Mouse (Mus musculus): ENCODE measurements around the gene Misp.
A peak's percentile ranks its signal among the peaks of the same experiment; 100 is the strongest.

Gene Misp

DNA sequence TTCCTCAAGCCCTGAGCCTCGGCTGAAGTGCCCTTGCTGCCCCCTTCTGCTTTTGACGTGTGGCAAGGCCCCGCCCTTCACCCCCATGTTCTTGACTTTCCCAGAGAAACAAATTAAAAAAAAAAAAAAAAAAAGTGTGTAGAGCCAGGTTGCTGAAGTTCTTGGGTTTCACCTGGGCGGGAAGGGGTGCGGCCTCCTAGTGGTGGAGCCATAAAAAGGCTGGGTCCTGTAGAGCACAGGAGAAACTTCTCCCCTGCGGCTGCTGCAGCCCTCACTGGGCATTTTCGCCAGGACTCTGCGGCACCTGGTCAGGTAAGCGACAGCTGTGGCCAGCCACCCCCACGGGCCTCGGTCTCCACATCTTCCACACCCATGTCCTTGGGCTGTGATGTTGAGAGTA lies at the start of gene Misp:
Gene Misp, plus strand, starts transcription at position 208 of the 400 bp plus-strand sequence.
- no peak for DNase-seq (ENCODE audit: low spot score in 2 of 2)

DNA sequence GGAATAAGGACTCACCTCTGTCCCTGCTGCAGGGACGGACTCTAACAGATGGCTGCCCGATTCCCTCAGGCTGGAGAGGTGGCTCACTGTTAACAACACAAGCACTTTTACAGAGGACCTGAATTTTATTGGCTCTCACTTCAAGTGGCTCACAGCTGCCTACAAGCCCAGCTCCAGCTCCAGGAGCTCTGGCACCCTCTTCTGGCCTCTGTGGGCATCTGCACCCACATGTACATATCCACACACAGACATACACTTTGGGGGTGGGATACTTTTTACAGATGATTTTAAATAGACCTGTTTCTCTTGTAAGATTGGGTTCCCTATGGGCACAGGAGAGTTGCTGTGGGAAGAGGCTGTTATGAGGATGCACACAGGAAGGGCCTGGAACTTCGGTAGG lies 48.5 kb upstream of the Misp start:
- no peak for DNase-seq (ENCODE audit: low spot score in 2 of 2)

DNA sequence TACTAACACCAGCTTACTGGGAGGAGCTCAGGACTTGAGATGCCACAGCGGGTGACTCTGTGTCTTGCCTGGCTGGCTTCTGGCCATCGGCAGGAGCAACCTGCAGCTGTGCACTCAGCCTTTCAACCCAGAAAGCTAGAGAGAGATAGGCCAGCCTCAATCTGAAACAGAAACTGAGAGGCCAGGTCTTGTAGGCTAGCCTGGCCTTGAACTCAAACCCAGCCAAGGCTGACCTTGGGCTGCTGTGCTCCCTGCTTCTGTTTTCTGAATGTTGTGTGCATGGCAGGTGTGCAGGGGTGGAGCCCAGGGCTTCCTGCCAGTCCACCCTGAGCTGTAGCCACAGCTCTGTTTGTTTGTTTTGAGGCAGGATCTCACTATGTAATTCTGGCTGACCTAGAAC lies 47.6 kb upstream of the Misp start:
- no peak for DNase-seq (ENCODE audit: low spot score in 2 of 2)

DNA sequence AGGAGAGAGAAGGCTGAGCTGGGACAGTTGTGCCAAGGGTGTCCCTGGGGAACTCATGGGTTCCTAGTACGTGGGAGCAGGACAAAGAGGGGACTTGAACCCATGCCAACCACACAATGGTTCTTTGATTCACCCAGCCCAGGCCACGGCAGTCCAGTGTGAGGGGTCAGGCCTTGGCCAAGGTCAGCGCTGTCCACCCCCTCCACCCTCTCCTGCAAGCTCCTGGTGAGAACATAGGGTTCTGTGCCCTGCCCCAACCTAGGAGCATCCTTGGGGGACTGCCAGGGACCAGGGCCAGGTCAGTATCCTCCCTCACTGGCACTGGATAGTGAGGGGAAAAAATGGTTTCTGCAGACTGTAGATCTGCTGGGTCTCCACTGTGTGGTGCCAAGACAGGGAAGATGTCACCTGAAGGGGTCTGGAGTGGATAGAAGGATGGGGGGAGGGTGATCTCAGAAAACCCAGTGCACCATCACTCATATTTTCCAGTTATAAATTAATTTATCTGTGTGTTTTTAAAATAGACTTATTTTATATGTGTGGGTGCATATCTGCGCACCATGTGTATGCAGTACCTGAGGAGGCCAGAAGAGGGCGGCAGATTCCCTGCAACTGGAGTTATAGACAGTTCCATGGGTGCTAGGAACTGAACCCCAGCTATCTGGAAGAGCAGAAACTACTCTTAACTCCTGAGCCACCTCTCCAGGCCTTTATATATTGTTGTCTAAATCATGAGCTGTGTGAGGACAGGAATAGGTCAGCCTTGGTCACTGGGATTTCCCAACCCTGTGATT lies 46.1 kb upstream of the Misp start:
- no peak for DNase-seq (ENCODE audit: low spot score in 2 of 2)

DNA sequence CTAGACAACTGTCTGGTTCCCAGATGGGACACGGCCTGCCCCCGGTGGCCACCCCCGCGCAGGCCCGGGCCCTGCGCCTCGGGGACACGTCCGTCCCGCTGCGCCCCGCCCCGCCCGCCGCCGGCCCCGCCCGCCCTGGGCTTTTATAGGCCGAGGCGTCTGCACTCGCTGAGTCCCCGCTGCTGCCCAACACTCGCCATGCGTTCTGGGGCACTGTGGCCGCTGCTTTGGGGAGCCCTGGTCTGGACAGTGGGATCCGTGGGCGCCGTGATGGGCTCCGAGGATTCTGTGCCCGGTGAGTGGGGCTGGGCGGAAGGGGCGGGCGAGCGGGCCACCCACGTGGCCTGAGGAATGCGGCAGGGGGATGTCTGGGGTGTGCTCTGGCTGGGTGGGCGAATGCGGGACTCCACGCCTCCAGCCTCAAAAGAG lies 43.7 kb upstream of the Misp start, which contains the start of gene Fstl3:
Gene Fstl3, plus strand, starts transcription at position 170 of the 429 bp plus-strand sequence.
- no peak for DNase-seq (ENCODE audit: low spot score in 2 of 2)

DNA sequence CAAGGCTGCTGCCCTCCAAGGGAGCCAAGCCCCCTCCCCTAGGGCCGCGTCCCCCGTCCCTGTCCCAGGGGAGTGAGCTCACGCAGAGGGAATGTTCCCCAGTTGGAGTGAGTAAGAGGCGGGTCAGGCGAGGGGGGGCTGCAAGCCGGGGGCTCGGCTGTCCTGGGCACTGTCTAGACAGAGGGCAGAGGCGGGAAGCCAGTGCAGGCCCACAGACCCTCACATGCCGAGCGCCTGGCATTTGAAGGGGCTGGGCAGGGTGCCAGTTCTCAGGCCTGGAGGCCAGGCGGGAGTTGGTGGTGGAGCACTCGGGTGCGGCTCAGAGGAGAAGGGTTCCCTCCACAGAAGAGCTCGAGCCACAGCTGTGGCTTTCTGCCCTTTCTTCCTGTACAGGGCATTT lies 42.8 kb upstream of the Misp start:
- peak in 1 of 2 experiments; percentile 74 for DNase-seq (ENCODE audit: low spot score in 2 of 2)

DNA sequence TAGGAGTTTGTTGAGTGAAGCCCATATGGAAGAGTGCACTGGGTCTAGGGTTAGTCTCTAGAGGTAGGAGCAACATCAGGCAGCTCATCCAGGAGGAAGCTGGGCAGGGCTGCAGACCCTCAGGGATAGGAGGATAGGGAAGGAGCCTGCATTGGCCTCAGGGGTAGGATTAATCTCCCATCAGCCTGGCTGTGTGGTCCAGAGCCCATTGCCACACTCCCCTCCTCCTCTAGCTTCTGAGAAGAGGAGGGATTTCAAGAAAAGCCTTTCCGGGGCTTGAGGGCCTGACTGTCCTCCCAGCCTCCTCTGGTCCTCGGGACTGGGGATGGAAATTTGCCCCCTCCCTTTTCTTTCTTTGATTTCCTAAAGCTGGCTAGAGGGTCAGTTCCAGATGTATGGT lies 41.6 kb upstream of the Misp start:
- DNase-seq (ENCODE audit: low spot score in 2 of 2), result no peak

DNA sequence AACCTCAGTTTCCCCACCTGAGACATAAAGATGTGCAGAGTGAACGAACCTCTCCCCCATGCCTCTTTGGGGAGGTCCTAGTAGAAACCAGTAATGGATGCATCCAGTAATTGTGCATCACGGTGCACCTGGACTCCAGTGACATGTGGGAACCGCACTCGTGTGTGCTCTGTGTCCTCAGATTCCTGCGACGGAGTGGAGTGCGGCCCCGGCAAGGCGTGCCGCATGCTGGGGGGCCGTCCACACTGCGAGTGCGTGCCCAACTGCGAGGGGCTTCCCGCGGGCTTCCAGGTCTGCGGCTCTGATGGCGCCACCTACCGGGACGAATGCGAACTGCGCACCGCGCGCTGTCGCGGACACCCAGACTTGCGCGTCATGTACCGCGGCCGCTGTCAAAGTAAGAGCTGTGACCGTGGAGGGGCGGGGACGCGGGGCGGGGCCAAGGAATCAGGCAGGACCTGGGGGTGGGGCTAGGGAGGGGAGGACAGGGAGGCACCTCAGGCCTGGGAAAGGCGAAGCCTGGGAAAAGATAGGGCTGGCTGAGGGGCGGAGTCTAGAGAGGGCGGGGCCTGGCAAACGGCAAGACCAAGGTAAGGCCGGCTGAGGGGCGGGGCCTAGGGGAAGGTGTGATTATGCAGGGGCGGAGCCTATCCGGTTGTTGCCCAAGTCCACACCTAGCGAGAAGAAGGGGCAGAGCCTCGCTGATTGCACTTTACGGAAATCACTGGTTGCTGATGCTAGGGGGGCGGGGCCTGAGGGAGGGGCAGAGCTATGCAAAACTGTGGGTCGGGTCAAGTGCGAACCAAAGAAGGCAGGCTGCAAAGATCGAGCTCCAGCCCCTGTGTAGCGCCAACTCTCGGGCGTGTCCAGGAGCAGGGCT lies 40.8 kb upstream of the Misp start:
- DNase-seq (ENCODE audit: low spot score in 2 of 2), result peak; percentile 95 to 98

DNA sequence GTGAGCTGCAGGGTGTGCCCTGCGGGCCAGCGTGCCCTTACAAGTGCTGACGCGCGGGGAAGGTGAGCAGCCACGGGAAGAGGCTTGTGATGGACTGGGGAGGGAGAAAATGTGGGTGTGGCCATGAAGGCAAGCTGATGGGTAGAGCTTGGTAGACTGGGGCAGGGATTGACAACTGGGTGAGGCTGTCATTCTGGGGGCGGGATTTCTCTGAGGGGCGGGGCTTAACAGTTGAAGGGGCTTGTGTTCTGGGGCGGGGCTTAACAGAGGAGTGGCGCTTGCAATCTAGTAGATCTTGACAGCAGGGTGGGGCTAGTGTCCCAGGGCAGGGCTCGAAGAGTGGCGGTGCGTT lies 40.1 kb upstream of the Misp start:
- peak in 1 of 2 experiments; percentile 48 for DNase-seq (ENCODE audit: low spot score in 2 of 2)

DNA sequence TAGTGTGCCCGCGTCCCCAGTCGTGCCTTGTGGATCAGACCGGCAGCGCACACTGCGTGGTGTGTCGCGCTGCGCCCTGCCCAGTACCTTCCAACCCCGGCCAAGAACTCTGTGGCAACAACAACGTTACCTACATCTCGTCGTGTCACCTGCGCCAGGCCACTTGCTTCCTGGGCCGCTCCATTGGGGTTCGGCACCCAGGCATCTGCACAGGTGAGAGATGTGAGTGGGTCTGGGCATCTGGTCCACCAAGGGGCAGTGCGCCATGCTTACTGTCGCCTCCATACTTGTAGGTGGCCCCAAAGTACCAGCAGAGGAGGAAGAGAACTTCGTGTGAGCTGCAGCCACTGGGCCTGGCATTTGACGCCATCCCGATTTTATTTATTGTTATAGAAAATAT lies 39.6 kb upstream of the Misp start:
- DNase-seq (ENCODE audit: low spot score in 2 of 2), result no peak

DNA sequence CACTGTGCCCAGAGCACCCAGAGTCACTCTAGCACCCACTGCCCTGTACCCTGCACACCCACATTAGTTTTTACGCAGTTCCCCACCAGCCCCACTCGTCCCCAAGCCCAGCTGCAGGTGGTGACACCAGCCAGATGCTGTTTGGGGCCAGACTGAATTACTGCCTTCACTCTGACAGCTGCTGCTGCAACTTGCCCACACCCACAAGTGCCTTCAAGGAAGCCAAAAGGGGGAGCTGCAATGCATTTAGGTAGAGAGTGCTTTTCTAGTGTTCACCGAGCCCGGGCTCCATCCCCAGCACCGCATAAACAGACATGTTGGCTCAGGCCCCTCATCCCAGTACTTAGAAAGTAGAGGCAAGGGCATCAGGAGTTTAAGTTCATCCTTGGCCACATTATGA lies 38.8 kb upstream of the Misp start:
- DNase-seq (ENCODE audit: low spot score in 2 of 2), result no peak

DNA sequence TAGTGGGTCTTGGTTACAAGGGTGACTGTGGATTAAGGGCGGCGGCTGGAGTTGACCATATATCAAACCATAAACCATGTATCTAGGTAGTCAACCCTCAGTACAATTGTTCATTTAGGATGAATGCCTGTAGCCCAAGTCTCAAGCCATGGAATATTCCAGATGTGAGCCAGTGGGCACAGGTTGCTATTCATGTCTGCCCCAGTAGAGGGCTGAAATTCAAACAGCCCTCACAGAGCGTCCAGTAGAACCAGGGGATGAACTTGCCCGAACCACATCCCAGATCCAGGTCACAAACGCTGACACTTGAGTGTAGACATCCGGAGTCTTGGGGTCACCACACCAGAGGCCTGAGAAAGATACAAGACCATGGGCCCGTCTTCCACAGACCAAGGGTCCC lies 37.7 kb upstream of the Misp start:
- DNase-seq (ENCODE audit: low spot score in 2 of 2), result no peak

DNA sequence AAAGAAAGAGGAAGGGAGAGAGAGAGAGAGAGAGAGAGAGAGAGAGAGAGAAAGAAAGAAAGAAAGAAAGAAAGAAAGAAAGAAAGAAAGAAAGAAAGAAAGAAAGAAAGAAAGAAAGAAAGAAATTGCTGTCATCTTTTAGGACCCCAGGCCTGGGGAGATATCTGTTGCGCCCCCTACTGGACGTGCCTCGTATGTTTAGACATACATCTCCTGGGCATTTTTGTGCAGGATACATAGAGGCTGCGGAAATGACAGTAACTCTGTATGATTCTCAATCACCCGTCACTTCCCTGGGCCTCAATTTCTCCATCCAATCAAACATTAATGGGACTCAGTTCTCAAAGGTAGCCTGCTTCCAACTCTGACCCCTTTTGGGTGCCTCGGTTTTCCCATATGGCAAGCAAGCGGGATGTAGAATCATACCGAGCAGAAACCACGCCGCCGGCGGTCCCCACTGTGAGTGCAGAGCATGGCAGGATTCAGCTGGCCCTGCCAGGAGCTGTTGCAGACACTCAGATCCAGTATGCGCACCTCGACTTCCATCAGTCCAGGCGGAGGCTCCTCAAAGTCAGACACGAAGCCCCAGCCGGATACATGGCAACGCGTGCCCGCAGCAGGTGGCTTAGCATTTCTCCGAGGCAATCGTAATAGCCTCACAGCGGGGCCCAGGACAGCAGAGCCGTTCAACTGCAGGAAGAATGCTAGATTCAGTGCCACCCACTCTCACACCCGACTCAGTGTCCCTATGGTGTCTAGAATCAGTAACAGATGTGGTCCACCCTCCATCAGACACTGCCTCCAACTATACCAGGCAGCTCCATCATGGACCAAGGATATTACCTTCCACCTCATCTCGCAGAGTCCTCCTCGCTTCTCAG lies 36.6 kb upstream of the Misp start:
- peak in 1 of 2 experiments; percentile 48 for DNase-seq (ENCODE audit: low spot score in 2 of 2)

DNA sequence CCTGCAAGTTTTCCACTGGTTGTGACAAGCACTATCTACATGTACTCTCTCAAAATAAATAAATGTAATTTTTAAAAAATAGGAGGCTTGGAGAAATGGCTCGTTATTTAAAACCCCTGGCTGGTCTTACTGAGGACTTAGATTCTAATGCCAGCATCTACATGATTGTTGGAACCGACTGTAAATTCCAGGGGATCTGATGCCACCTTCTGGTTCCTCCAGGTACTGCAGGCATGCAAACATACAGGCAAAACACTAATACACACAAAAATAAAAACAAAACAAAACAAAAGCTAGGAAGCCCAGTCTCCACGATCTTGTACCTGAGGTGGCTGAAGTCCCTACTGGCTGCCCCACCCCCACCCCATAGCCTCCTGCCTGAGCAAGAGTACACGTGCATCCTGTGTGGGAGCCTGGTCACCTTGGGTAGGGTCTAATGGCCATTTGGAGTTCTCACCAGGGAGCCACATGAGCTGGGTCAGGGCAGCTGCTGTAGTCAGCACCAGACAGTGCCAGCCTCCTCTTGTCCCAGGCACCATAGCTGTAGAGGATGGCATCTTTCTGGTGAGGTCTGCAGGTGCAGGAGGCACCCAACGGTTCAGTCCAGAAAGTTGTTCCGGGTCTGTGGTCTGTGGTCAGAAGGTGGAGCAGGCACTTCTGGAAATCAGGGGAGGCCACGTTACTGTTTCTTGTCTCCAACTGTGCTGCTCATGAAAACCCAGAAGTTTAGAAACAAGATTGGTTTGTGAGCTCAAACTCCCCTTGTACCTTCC lies 32.2 kb upstream of the Misp start:
- peak; percentile 67 to 82 for DNase-seq (ENCODE audit: low spot score in 2 of 2)

DNA sequence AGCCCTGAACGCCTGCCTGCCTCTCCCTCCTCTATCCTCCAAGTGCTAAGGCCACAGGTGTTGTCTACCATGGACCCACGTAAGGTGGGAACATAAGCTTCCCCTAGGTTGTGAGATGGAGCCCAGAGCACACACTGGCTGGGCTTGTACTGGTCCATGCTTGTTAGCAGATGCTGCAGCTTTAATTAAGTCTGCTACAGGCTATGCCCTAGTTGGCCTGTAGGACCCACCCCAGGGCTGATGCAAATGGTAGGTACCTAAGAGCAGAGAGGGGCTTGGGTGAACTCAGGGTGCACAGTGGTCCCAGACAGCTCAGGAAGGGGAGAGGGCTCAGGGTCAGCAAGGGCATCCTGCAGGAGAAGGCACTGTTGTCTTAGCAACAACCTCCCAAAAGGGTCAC lies 31.2 kb upstream of the Misp start:
- DNase-seq (ENCODE audit: low spot score in 2 of 2), result no peak

DNA sequence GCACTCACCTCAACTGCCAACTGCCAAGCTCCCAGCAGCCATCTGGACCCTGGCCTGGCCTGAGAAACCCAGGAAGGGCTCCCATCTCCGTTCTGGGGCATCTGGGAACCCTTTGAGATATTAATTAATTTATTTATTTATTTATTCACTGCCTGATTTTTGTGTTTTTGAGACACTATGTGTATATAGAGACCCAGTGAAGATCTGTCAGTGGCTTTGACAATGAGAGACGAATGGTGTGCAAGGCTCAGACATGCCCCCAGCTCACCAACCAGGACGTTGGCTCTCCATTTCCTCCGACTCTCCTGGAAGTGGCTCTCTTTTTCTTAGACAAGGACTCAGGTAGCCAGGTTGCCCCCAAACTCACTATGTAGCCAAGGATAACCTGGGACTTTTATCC lies 29.9 kb upstream of the Misp start, which contains the start of gene Prss57:
Gene Prss57, minus strand, starts transcription at position 101 of the 400 bp plus-strand sequence.
- DNase-seq (ENCODE audit: low spot score in 2 of 2), result no peak

DNA sequence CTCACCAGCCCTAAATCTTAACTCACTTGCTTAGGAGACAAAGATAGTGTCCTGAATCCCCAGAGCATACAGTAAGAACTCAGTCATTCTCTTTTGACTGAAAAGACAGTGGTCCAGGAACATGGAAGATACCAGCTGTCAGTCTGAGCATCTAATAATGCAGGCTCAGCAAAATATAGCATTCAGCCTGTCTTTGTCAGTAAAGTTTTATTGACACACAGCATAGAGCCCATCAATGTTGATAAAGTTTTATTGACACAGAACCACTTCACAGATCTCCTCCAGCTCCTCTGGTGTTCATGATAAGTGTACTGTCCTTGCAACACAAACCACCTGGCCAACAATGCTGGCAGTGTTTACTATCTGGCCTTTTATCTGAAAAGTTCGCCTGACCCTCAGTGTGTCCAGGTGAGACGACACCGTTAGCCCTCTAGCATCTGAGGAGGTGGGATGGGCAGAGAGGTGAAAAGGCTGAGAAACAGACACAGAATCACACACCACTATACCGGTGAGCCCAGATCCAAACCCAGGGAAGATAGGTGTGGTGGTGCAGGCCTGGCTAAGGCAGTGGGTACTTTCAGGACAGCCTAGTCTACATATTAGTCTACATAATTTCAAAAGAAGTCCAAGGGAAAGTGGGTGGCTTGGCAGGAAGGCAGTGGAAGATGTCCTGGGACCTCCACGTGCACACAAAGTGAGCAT lies 28.3 kb upstream of the Misp start:
- DNase-seq (ENCODE audit: low spot score in 2 of 2), result no peak

DNA sequence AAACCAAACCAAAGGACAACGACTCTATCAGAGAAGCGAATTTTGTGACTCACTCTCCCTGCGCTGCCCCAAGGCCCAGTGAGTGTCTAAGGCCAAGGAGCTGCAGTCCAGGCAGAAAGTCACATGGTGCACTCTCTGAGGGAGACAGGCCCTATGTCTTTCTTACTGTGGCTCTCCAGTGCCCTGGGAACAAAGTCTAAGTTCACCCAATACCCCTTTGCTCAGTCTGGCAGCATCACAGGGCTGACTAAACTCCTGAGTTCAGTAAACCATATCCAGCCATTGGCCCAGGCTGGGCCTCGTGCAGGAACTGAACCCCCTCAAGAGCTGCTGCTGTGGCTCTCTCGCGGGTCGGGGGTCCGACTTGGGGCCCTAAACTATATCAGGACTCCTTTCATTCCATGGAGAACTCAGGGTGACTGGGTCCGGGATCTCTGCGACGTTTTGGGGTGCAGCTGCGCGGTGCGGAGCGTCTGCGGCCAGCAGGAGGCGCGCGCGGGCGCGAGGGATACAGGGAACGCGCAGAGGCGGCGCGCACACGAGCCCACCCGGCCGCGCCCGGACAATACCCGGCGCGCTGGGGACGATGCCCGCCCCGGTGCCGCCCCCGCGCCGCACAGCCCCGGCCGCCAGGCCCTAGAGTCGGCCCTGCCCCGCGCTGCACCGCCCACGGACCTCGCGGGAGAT lies 27.6 kb upstream of the Misp start, which contains the start of gene Palm:
Gene Palm, plus strand, starts transcription at position 522 of the 687 bp plus-strand sequence.
- peak; percentile 69 to 84 for DNase-seq (ENCODE audit: low spot score in 2 of 2)

DNA sequence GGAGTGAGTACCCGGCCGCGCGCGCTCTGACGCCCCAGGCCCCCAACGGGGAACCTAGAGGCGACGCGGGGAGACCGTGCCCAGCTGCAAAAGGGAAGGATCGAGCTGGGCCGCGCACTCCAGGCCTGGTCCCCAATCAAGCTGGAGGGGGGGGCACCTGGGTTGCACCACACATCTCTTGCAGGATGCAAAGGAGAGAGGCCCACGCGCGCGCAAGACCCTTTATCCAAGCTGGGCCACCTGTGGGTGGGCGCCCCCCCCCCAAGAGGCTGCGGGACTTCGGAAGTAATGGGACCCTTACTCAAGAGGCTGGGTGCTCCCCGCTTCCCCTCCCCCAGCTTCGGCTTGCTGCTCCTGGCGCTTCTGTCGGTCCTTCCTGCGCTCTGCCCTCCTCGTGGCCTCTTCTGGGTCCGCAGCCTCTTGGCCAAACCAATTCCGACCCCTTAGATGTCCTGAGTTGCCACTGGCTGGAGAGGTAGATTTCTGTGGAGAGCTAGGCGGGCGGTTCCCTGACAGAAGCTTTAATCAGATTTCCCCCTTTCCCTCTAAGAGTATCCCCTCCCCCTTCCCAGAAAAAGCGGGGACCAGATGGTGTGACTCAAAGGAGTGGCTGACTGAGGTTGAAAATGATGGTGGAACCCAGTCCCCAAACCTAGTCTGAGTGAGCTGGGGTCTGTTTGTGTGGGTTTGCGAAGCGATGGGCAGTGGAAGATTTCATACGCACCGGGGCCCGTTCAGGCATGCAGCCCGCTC lies 26.9 kb upstream of the Misp start:
- no peak for DNase-seq (ENCODE audit: low spot score in 2 of 2)
